Mouse (Mus musculus) liver, postnatal 0 days (tissue): ENCODE measurements around the gene Ngfr. TPM values are rescaled to one million over a fixed set of nuclear protein-coding genes. Genes with fewer than 3 reads are reported as not detected.

Experiments used
- ATAC-seq: fragments of 200-750 bp; cut with Nextera tagmentation; 2 replicates; pipeline ENCODE4 v1.8.0; 2017; ENCODE audit warnings: mild to moderate bottlenecking, moderate library complexity
- DNase-seq: peaks from one replicate; pipeline ENCODE4 v3.0.0-alpha.2; 2016
- H3K27ac ChIP-seq: fragments of 300-500 bp; sonication (generic); 2 replicates; pipeline ENCODE4 v1.5.1; 2014; ENCODE audit warnings: antibody characterized with exemption, moderate library complexity, mild to moderate bottlenecking, low read depth
- H3K27me3 ChIP-seq: fragments of 300-500 bp; sonication (generic); 2 replicates; pipeline ENCODE4 v1.6.1; 2014; ENCODE audit warnings: low read length, control low read depth, mixed read lengths; ENCODE audit not compliant: insufficient read depth
- H3K36me3 ChIP-seq: fragments of 300-500 bp; sonication (generic); replicated peaks from 2 replicates; pipeline ENCODE4 v1.6.1; 2014; ENCODE audit warnings: mild to moderate bottlenecking, control low read depth, low read length, moderate library complexity, mixed read lengths; ENCODE audit not compliant: insufficient read depth
- H3K4me1 ChIP-seq: fragments of 300-500 bp; sonication (generic); 2 replicates; pipeline ENCODE4 v1.6.1; 2014; ENCODE audit warnings: antibody characterized with exemption, mild to moderate bottlenecking, control low read depth; ENCODE audit not compliant: insufficient read depth
- H3K4me2 ChIP-seq: fragments of 300-500 bp; sonication (generic); 2 replicates; pipeline ENCODE4 v1.6.1; 2014; ENCODE audit warnings: low read depth, mild to moderate bottlenecking, low read length, moderate library complexity, mixed read lengths
- H3K4me3 ChIP-seq: fragments of 300-500 bp; sonication (generic); 2 replicates; pipeline ENCODE4 v1.5.1; 2014; ENCODE audit warnings: low read depth, low read length
- H3K9ac ChIP-seq: fragments of 300-500 bp; sonication (generic); replicated peaks from 2 replicates; pipeline ENCODE4 v1.6.1; 2014; ENCODE audit warnings: mild to moderate bottlenecking, moderate library complexity
- H3K9me3 ChIP-seq: fragments of 300-500 bp; sonication (generic); 2 replicates; pipeline ENCODE4 v1.6.1; 2016; ENCODE audit warnings: mild to moderate bottlenecking, control low read depth, low read length, mixed read lengths
- CTCF ChIP-seq: sonication (generic); IDR thresholded peaks from 2 replicates; pipeline ENCODE4 v1.5.1; 2016; ENCODE audit warnings: antibody characterized with exemption, low read depth
- EP300 ChIP-seq: IDR thresholded peaks from 2 replicates; pipeline ENCODE4 v1.6.1; 2016; ENCODE audit warnings: antibody characterized with exemption, low read depth, mild to moderate bottlenecking
- WGBS: fragments of 180-500 bp; shearing (Covaris S2); extraction: QIAGEN DNeasy Blood & Tissue Kit; methylation state at CpG from one replicate; pipeline ENCODE4 v1.1.7; 2014; ENCODE audit not compliant: insufficient replicate concordance; 5-methylcytosine and 5-hydroxymethylcytosine counted together
- polyA plus RNA-seq: library from polyadenylated mRNA; unstranded; fragments of >200 nt; fragmentation: Nextera tagmentation; extraction: Ambion mirVana; gene quantifications from 2 replicates; pipeline ENCODE4 v1.2.1, GENCODE M21; 2015

Gene Ngfr
- polyA plus RNA-seq, 1 experiment from 2014 or later, result 1.7 TPM

- no peak for TF ChIP-seq CTCF
- TF ChIP-seq EP300, result no peak
- ATAC-seq (no peak), DNase-seq (no peak)
- WGBS, result 67% methylated on average over 8 of the region's 8 CpGs
- Histone ChIP-seq H3K27me3 (peaks cover 3% of the 10 kb centered on the region; the same call in 1 of the 2 replicates), H3K4me3 (no peak overlapping the region), H3K4me1 (no peaks in the 10 kb centered on the region), H3K9me3 (no peaks in the 10 kb centered on the region), H3K9ac (no peak overlapping the region), H3K4me2 (no peak overlapping the region), H3K27ac (no peak overlapping the region), H3K36me3 (no peaks in the 10 kb centered on the region)
These were observed 60.2 kb downstream of the Ngfr start for GRCm38 (mm10) chr11:95527307-95527706.

GRCm38 (mm10) chr11:95521563-95521962 lies 66.0 kb downstream of the Ngfr start:
- DNase-seq (peak; percentile 80), ATAC-seq (peak; percentile 56)
- Histone ChIP-seq H3K4me1 (0 out of 2 replicates have a peak, but pooled peaks cover 4% of the 10 kb centered on the region), H3K27me3 (peaks cover 17% of the 10 kb centered on the region), H3K27ac (no peak overlapping the region), H3K4me2 (peak overlapping the region; percentile 67; the same call in 1 of the 2 replicates), H3K36me3 (no peaks in the 10 kb centered on the region), H3K9me3 (no peaks in the 10 kb centered on the region), H3K4me3 (no peak overlapping the region), H3K9ac (no peak overlapping the region)
- WGBS, result under 1% methylated on average over 13 of the region's 13 CpGs
- TF ChIP-seq EP300, result no peak
- peak; percentile 93 for TF ChIP-seq CTCF

GRCm38 (mm10) chr11:95520456-95521072 lies 67.0 kb downstream of the Ngfr start:
- Histone ChIP-seq H3K4me3 (peak overlapping the region; percentile 29), H3K4me2 (peak overlapping the region; percentile 67), H3K9me3 (no peaks in the 10 kb centered on the region), H3K27ac (no peak overlapping the region), H3K4me1 (0 out of 2 replicates have a peak, but pooled peaks cover 4% of the 10 kb centered on the region), H3K9ac (no peak overlapping the region), H3K27me3 (peaks cover 24% of the 10 kb centered on the region), H3K36me3 (no peaks in the 10 kb centered on the region)
- peak; percentile 87 for DNase-seq
- 4% methylated on average over 27 of the region's 27 CpGs for WGBS
- peak; percentile 78 for ATAC-seq
- TF ChIP-seq CTCF (peak; percentile 100), EP300 (no peak)

GRCm38 (mm10) chr11:95519996-95520395 lies 67.5 kb downstream of the Ngfr start:
- TF ChIP-seq CTCF (0 out of 2 replicates have a peak, but pooled peaks have one; percentile 9), EP300 (no peak)
- H3K27me3 ChIP-seq, result peaks cover 30% of the 10 kb centered on the region
- DNase-seq, result no peak
- H3K9me3 ChIP-seq, result no peaks in the 10 kb centered on the region
- WGBS, result 45% methylated on average over 3 of the region's 3 CpGs
- no peak overlapping the region for H3K4me2 ChIP-seq
- H3K9ac ChIP-seq, result no peak overlapping the region
- 0 out of 2 replicates have a peak, but pooled peaks cover 4% of the 10 kb centered on the region for H3K4me1 ChIP-seq
- H3K27ac ChIP-seq, result no peak overlapping the region
- H3K36me3 ChIP-seq, result no peaks in the 10 kb centered on the region
- ATAC-seq, result no peak
- no peak overlapping the region for H3K4me3 ChIP-seq

- no peak overlapping the region for H3K9ac ChIP-seq
- peaks cover 9% of the 10 kb centered on the region; the same call in 1 of the 2 replicates for H3K4me1 ChIP-seq
- no peaks in the 10 kb centered on the region for H3K9me3 ChIP-seq
- ATAC-seq, result no peak
- no peak overlapping the region for H3K4me3 ChIP-seq
- no peak overlapping the region for H3K27ac ChIP-seq
- no peak overlapping the region for H3K4me2 ChIP-seq
- peaks cover 37% of the 10 kb centered on the region for H3K27me3 ChIP-seq
- no peaks in the 10 kb centered on the region for H3K36me3 ChIP-seq
- 67% methylated on average over 10 of the region's 10 CpGs for WGBS
- TF ChIP-seq CTCF (no peak), EP300 (no peak)
- no peak for DNase-seq
These were observed 68.2 kb downstream of the Ngfr start for GRCm38 (mm10) chr11:95519299-95519698.

Other genes starting within 250 kb of the Ngfr start
- gene Slc35b1, start 203.0 kb downstream of the Ngfr start, polyA plus RNA-seq, result 38.4 and 40.1 TPM in 2 replicates
- gene Spop, start 173.7 kb downstream of the Ngfr start, polyA plus RNA-seq, result 42.4 and 53.2 TPM in 2 replicates
- gene Nxph3, start 73.2 kb downstream of the Ngfr start, polyA plus RNA-seq, result not detected in 2 replicates
- 236 and 246 TPM in 2 replicates for gene Phb, start 79.2 kb upstream of the Ngfr start, polyA plus RNA-seq
- gene Zfp652, start 124.9 kb upstream of the Ngfr start, polyA plus RNA-seq, result 5.0 and 5.6 TPM in 2 replicates
- gene B130006D01Rik, start 135.9 kb upstream of the Ngfr start, polyA plus RNA-seq, result 0.18 and 0.31 TPM in 2 replicates
- gene Phospho1, start 236.8 kb upstream of the Ngfr start, polyA plus RNA-seq, result 1.9 and 2.0 TPM in 2 replicates
- 30.2 and 32.2 TPM in 2 replicates for gene Gngt2, start 249.5 kb upstream of the Ngfr start, polyA plus RNA-seq